Mouse (Mus musculus): ENCODE results near the gene Hlcs.

DNA sequence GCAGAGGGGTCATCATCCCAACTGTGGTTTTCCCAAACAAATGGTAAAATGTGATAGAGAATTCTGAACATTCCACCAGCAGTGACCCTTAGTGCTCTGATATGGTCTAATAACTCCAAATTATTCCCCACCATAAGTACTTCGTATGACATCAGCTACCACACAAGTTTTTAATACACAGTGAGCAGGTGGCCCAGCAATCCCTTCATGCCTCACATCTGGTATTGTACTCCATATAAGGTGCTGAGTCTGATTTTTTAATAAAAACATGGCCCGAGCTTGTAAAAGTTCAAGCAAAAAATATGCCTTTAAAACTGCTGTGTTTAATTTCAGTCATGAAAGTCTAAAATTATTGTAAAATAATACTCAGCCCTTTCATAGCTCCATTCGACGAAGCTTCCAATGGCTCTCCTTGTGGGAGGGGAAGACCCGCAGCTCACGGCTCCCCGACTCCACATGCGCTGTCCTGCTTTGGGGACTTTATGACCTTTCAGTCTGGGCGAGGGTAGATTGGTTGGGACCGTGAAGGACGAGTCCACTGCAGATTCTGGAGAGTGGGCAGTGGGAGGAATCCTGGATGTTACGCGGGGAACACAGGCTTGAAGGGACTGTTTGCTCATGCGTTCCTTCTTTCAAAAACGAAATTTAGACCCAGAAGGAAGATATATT lies 102.5 kb downstream of the Hlcs start:
- no peak for TF ChIP-seq CTCF (IDR thresholded peaks at IDR 0.05; ENCODE audit: control insufficient read depth, insufficient read depth, insufficient replicate concordance, low read depth, low read length)
- TF ChIP-seq POLR2A (IDR thresholded peaks at IDR 0.05; ENCODE audit: control insufficient read depth, low read depth, low read length), result no peak
